In the genomic region with DNA sequence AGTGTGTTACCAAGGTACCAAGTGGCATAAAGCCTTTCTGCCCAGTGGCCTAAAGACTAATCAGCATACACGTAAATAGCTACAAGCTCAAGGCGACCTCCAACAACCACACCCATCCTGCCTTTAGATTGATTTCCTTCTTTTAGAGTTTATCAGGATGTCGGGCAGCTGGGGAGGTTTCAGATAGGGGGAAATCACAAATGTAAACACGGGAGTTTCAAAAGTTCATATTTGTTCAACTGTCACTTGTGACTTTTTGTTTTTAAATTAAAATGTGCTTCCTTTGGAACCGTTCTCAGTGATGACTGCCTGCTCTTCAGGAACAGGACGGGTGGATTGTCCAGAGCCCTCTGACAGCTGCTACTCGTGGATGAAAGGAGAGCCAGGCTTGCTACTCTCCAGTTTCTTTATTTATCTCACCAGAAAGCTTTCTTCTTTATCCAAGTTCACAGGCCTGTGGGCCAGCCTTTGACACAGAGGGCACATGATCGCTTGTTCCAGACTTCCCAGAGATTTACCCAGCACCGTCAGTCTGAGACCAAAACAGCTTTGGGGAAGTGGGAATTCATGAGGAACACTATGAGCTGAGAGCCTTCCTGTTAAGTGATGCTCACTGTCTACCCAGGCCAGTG, we compare ENCODE assay signal across 15 mouse cellular contexts. TPM values are rescaled to one million over a fixed set of nuclear protein-coding genes. Genes with fewer than 3 reads are reported as not detected.
DNase-seq lines count a peak whose midpoint lies in the region; ATAC-seq and TF ChIP-seq lines count a peak whose summit lies in the region.
"Had no signal": no experiment of that assay in that cellular context is flagged by ENCODE, and none has a peak within 500 bp of the region (broad histone marks: within the 10 kb centered on the region; RNA-seq: fewer than 3 reads in every experiment).

No protein-coding gene starts in this region.

- ATAC-seq in liver, embryonic 11.5 days (replicated peaks; ENCODE audit: low FRiP score), result no peak
- no peak for ATAC-seq in midbrain, embryonic 15.5 days (replicated peaks)

- WGBS in liver, adult 2 months, result 4% methylated on average over 9 of the region's 9 CpGs
- WGBS in liver, embryonic 11.5 days, result 28% methylated on average over 9 of the region's 9 CpGs
- 51% methylated on average over 9 of the region's 9 CpGs for WGBS in midbrain, embryonic 15.5 days

- DNase-seq in adrenal gland, adult 2 months, result peak; percentile 14
- DNase-seq in adrenal gland, postnatal 25 days, result no peak
- DNase-seq in liver, adult 2 months (ENCODE audit: extremely low read depth, low read depth, low spot score), result peak; percentile 62
- DNase-seq in liver, embryonic 11.5 days (ENCODE audit: low spot score), result no peak
- peak; percentile 8 to 10 for DNase-seq in kidney, postnatal 36 days
- DNase-seq in skeletal muscle tissue, adult 2 months (ENCODE audit: low read depth, low spot score), result peak; percentile 8
- DNase-seq in embryo, embryonic 10 days (ENCODE audit: low spot score), result no peak
- DNase-seq: retina, postnatal 1 day had no signal

- H3K4me2 ChIP-seq in liver, embryonic 11.5 days, result no peak overlapping the region
- no peak overlapping the region for H3K4me2 ChIP-seq in midbrain, embryonic 15.5 days
- H3K4me2 ChIP-seq: forebrain, embryonic 12.5 days; stomach, embryonic 15.5 days had no signal

- no peak for TF ChIP-seq CTCF in liver, adult 2 months (IDR thresholded peaks at IDR 0.05; ENCODE audit: low read depth, low read length)

- H3K36me3 ChIP-seq in liver, adult 2 months (ENCODE audit: control insufficient read depth, insufficient read depth, low read length), result no peaks in the 10 kb centered on the region
- H3K36me3 ChIP-seq in liver, embryonic 11.5 days (ENCODE audit: control insufficient read depth, insufficient read depth, low read length), result no peaks in the 10 kb centered on the region
- H3K36me3 ChIP-seq in midbrain, embryonic 15.5 days (replicated peaks), result no peaks in the 10 kb centered on the region
- H3K36me3 ChIP-seq: forebrain, embryonic 12.5 days; stomach, embryonic 15.5 days had no signal

- no peak overlapping the region for H3K9ac ChIP-seq in liver, adult 2 months (ENCODE audit: low read depth, low read length)
- H3K9ac ChIP-seq in liver, embryonic 11.5 days (ENCODE audit: low read depth, low read length), result no peak overlapping the region
- H3K9ac ChIP-seq in midbrain, embryonic 15.5 days, result no peak overlapping the region
- H3K9ac ChIP-seq: forebrain, embryonic 12.5 days; stomach, embryonic 15.5 days had no signal

- H3K4me3 ChIP-seq in liver, adult 2 months (ENCODE audit: insufficient read depth, low read depth, low read length), result no peak overlapping the region
- no peak overlapping the region for H3K4me3 ChIP-seq in liver, embryonic 11.5 days (ENCODE audit: low read depth, low read length)
- no peak overlapping the region for H3K4me3 ChIP-seq in midbrain, embryonic 15.5 days
- H3K4me3 ChIP-seq: forebrain, embryonic 12.5 days; myocyte; stomach, embryonic 15.5 days had no signal

- TF ChIP-seq POLR2A in liver, adult 2 months (IDR thresholded peaks at IDR 0.05; ENCODE audit: extremely low read depth, insufficient read depth, low read length), result no peak

- no peaks in the 10 kb centered on the region for H3K27me3 ChIP-seq in liver, adult 2 months (ENCODE audit: control insufficient read depth, insufficient read depth, low read length)
- no peaks in the 10 kb centered on the region for H3K27me3 ChIP-seq in liver, embryonic 11.5 days (replicated peaks; ENCODE audit: control insufficient read depth, insufficient read depth, low read length)
- H3K27me3 ChIP-seq in midbrain, embryonic 15.5 days (replicated peaks), result no peaks in the 10 kb centered on the region
- H3K27me3 ChIP-seq: forebrain, embryonic 12.5 days; stomach, embryonic 15.5 days had no signal

- H3K4me1 ChIP-seq in liver, adult 2 months (ENCODE audit: control insufficient read depth, insufficient read depth, low read length), result peaks cover 5% of the 10 kb centered on the region; the same call in 1 of the 2 replicates
- H3K4me1 ChIP-seq in liver, embryonic 11.5 days (replicated peaks; ENCODE audit: control insufficient read depth, insufficient read depth, low read length), result no peaks in the 10 kb centered on the region
- H3K4me1 ChIP-seq in midbrain, embryonic 15.5 days, result no peaks in the 10 kb centered on the region

- H3K79me2 ChIP-seq in liver, adult 2 months (ENCODE audit: control insufficient read depth, insufficient read depth, low read length), result no peaks in the 10 kb centered on the region

- 0 out of 2 replicates have a peak overlapping the region, but pooled peaks have one; percentile 0 for H3K27ac ChIP-seq in liver, adult 2 months (replicated peaks; ENCODE audit: insufficient read depth, low read depth, low read length)
- H3K27ac ChIP-seq in liver, embryonic 11.5 days (ENCODE audit: low read depth, low read length), result no peak overlapping the region
- no peak overlapping the region for H3K27ac ChIP-seq in midbrain, embryonic 15.5 days
- H3K27ac ChIP-seq: forebrain, embryonic 12.5 days; stomach, embryonic 15.5 days had no signal

- no peaks in the 10 kb centered on the region for H3K9me3 ChIP-seq in liver, embryonic 11.5 days (ENCODE audit: control insufficient read depth, low read length)
- H3K9me3 ChIP-seq in midbrain, embryonic 15.5 days, result no peaks in the 10 kb centered on the region
- H3K9me3 ChIP-seq: forebrain, embryonic 12.5 days; stomach, embryonic 15.5 days had no signal

RNA-seq across cellular contexts. Expression of a gene that starts 23.0 kb away (rescaled TPM):
- total RNA-seq in adrenal gland, adult 2 months (2021), result not detected
- polyA plus RNA-seq in adrenal gland, adult 2 months (2012; rRNA removed), result 0.04 TPM in 1 of 2 replicates, not detected in the other
- total RNA-seq in adrenal gland, postnatal 25 days (2021), result not detected in 2 replicates
- total RNA-seq in liver, adult 2 months (2014; rRNA removed), result not detected in 2 replicates
- polyA plus RNA-seq in liver, adult 2 months (2012; rRNA removed), result not detected in 2 replicates
- not detected in 2 replicates for polyA plus RNA-seq in liver, embryonic 11.5 days (2014; fragmentation: Nextera tagmentation; extraction: Ambion mirVana)
- not detected in 2 replicates for polyA plus RNA-seq in midbrain, embryonic 15.5 days (2015; fragmentation: Nextera tagmentation; extraction: Ambion mirVana)
- total RNA-seq: hematopoietic stem cell, adult 5-6 weeks; layer of hippocampus, postnatal 25 days had no signal
- polyA plus RNA-seq: liver, embryonic 16.5 days; myocyte; stomach, embryonic 15.5 days had no signal

RNA-seq across cellular contexts. Expression of a gene that starts 33.1 kb away (rescaled TPM):
- 1 to 10 TPM; 2.2 to 3.6 TPM for total RNA-seq in adrenal gland, adult 2 months (2021)
- 2.2 and 2.5 TPM in 2 replicates for polyA plus RNA-seq in adrenal gland, adult 2 months (2012; rRNA removed)
- total RNA-seq in adrenal gland, postnatal 25 days (2021), result 3.7 and 4.3 TPM in 2 replicates
- 2.1 and 2.5 TPM in 2 replicates for total RNA-seq in liver, adult 2 months (2014; rRNA removed)
- polyA plus RNA-seq in liver, adult 2 months (2012; rRNA removed), result 1.9 and 2.1 TPM in 2 replicates
- polyA plus RNA-seq in liver, embryonic 11.5 days (2014; fragmentation: Nextera tagmentation; extraction: Ambion mirVana), result 5.6 TPM in 2 replicates
- 7.6 and 8.5 TPM in 2 replicates for polyA plus RNA-seq in midbrain, embryonic 15.5 days (2015; fragmentation: Nextera tagmentation; extraction: Ambion mirVana)

Comparison
In these comparisons a context has a peak if more than half of its experiments do, and no peak if none do; other contexts are left out.
1. DNase-seq: peak in adrenal gland, adult 2 months (single experiment), liver, adult 2 months (single experiment), kidney, postnatal 36 days (2 of 2) and skeletal muscle tissue, adult 2 months (single experiment); none in adrenal gland, postnatal 25 days (single experiment), liver, embryonic 11.5 days (single experiment) and embryo, embryonic 10 days (single experiment).